Mouse (Mus musculus) hindbrain, embryonic 15.5 days (tissue): ENCODE results near the gene Chac1. TPM values are rescaled to one million over a fixed set of nuclear protein-coding genes. Genes with fewer than 3 reads are reported as not detected.
A peak's percentile ranks its signal among the peaks of the same experiment; 100 is the strongest.

Experiments used
- ATAC-seq: fragments of 200-750 bp; cut with Nextera tagmentation; 2 replicates; pipeline ENCODE4 v1.8.0; 2017; ENCODE audit warnings: low read depth, moderate number of reproducible peaks, moderate TSS enrichment; ENCODE audit not compliant: low FRiP score
- H3K27ac ChIP-seq: fragments of 300-500 bp; sonication (generic); replicated peaks from 2 replicates; pipeline ENCODE4 v1.5.1; 2015; ENCODE audit warnings: mild to moderate bottlenecking, inconsistent platforms
- H3K27me3 ChIP-seq: fragments of 300-500 bp; sonication (generic); 2 replicates; pipeline ENCODE4 v1.6.1; 2015; ENCODE audit warnings: control low read depth, inconsistent platforms
- H3K36me3 ChIP-seq: fragments of 300-500 bp; sonication (generic); 2 replicates; pipeline ENCODE4 v1.6.1; 2015; ENCODE audit warnings: control low read depth, inconsistent platforms
- H3K4me1 ChIP-seq: fragments of 300-500 bp; sonication (generic); replicated peaks from 2 replicates; pipeline ENCODE4 v1.6.1; 2015; ENCODE audit warnings: control low read depth, inconsistent platforms
- H3K4me2 ChIP-seq: fragments of 300-500 bp; sonication (generic); 2 replicates; pipeline ENCODE4 v1.6.1; 2015; ENCODE audit warnings: moderate library complexity, mild to moderate bottlenecking, inconsistent platforms
- H3K4me3 ChIP-seq: fragments of 300-500 bp; sonication (generic); 2 replicates; pipeline ENCODE4 v1.5.1; 2015; ENCODE audit warnings: mild to moderate bottlenecking, inconsistent platforms
- H3K9ac ChIP-seq: fragments of 300-500 bp; sonication (generic); 2 replicates; pipeline ENCODE4 v1.6.1; 2015; ENCODE audit warnings: inconsistent platforms
- H3K9me3 ChIP-seq: fragments of 300-500 bp; sonication (generic); 2 replicates; pipeline ENCODE4 v1.6.1; 2016; ENCODE audit warnings: control low read depth, inconsistent platforms
- WGBS: fragments of 180-500 bp; shearing (Covaris S2); methylation state at CpG from one replicate; pipeline ENCODE4 v1.1.7; 2015; 5-methylcytosine and 5-hydroxymethylcytosine counted together
- polyA plus RNA-seq: library from polyadenylated mRNA; unstranded; fragments of >200 nt; fragmentation: Nextera tagmentation; extraction: Ambion mirVana; gene quantifications from 2 replicates; pipeline ENCODE4 v1.2.1, GENCODE M21; 2015

The Chac1 gene
- polyA plus RNA-seq, 1 experiment from 2014 or later = 10.7 TPM

DNA sequence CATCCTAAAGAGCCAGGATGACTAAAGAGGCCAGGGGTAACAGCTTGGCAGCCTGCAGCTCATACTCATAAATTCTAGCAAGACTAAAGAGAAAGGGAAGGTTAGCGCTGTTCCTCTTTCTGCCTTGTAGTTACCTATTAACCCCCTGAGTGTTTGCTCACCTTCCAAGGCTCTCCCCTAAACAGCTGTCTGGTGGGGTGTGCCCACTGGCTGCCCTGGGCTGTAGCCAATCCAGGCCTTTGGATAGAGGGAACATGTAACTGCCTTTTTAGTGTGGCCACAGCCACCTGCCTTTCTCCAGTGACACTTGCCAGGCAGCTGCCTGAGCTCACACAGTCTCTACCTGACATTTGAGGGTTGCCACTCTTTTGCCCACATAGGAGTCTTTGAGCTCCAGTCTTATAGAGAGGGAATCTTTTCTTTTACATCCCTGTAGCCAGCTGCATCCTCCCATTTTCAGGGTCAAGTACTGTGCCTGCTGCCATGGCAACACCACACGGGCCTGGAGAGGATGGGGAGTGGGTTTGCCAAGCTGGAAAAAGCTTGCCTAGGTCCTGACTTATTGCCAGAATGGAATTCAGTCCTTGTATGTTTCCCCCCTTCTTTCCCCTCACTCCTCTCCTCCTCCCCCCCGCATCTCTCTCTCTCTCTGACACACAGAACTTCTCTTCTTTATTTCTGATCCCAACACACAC is 21.8 kb upstream of the Chac1 start:
- Histone ChIP-seq H3K27ac (no peak overlapping the region), H3K9me3 (no peaks in the 10 kb centered on the region), H3K4me2 (peak overlapping the region; percentile 96), H3K4me1 (peaks cover 51% of the 10 kb centered on the region), H3K4me3 (no peak overlapping the region), H3K27me3 (peaks cover 67% of the 10 kb centered on the region), H3K36me3 (no peaks in the 10 kb centered on the region), H3K9ac (no peak overlapping the region)
- 46% methylated on average over 3 of the region's 3 CpGs for WGBS
- no peak for ATAC-seq

DNA sequence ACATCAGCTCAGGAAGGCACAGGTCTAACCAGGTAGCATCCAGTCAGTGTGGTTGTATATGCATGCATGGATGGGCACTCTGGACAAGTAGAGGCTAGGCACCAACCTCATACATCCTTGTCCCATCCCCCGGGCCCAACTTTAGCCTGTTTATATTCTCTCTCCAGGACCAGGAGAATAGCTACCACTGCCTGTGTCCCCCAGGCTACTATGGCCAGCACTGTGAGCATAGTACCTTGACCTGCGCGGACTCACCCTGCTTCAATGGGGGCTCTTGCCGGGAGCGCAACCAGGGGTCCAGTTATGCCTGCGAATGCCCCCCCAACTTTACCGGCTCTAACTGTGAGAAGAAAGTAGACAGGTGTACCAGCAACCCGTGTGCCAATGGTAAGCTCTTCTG is 20.2 kb upstream of the Chac1 start:
- no peak overlapping the region for H3K4me3 ChIP-seq
- no peaks in the 10 kb centered on the region for H3K9me3 ChIP-seq
- H3K9ac ChIP-seq = no peak overlapping the region
- no peak overlapping the region for H3K4me2 ChIP-seq
- no peak for ATAC-seq
- peaks cover 59% of the 10 kb centered on the region for H3K27me3 ChIP-seq
- no peak overlapping the region for H3K27ac ChIP-seq
- H3K36me3 ChIP-seq = no peaks in the 10 kb centered on the region
- H3K4me1 ChIP-seq = peaks cover 36% of the 10 kb centered on the region
- WGBS = 95% methylated on average over 8 of the region's 8 CpGs

DNA sequence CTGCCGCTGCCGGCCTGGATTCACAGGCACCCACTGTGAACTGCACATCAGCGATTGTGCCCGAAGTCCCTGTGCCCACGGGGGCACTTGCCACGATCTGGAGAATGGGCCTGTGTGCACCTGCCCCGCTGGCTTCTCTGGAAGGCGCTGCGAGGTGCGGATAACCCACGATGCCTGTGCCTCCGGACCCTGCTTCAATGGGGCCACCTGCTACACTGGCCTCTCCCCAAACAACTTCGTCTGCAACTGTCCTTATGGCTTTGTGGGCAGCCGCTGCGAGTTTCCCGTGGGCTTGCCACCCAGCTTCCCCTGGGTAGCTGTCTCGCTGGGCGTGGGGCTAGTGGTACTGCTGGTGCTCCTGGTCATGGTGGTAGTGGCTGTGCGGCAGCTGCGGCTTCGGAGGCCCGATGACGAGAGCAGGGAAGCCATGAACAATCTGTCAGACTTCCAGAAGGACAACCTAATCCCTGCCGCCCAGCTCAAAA is 18.8 kb upstream of the Chac1 start:
- Histone ChIP-seq H3K4me2 (no peak overlapping the region), H3K4me3 (no peak overlapping the region)
- WGBS = 67% methylated on average over 24 of the region's 24 CpGs

GRCm38 (mm10) chr2:119334135-119334534 is 16.9 kb upstream of the Chac1 start:
- Histone ChIP-seq H3K4me2 (no peak overlapping the region), H3K36me3 (no peaks in the 10 kb centered on the region), H3K27me3 (peaks cover 35% of the 10 kb centered on the region), H3K4me1 (peaks cover 11% of the 10 kb centered on the region), H3K27ac (no peak overlapping the region), H3K9me3 (no peaks in the 10 kb centered on the region), H3K9ac (no peak overlapping the region), H3K4me3 (no peak overlapping the region)
- 69% methylated on average over 1 of the region's 1 CpGs for WGBS
- no peak for ATAC-seq

More for the DNA sequence above, 18.8 kb upstream of the Chac1 start:
- Histone ChIP-seq H3K4me1 (peaks cover 23% of the 10 kb centered on the region), H3K27me3 (peaks cover 52% of the 10 kb centered on the region), H3K36me3 (no peaks in the 10 kb centered on the region), H3K27ac (no peak overlapping the region), H3K9ac (no peak overlapping the region), H3K9me3 (no peaks in the 10 kb centered on the region)
- no peak for ATAC-seq

GRCm38 (mm10) chr2:119334964-119335525 is 16.0 kb upstream of the Chac1 start:
- Histone ChIP-seq H3K9ac (no peak overlapping the region), H3K27me3 (peaks cover 29% of the 10 kb centered on the region), H3K9me3 (no peaks in the 10 kb centered on the region), H3K4me2 (no peak overlapping the region), H3K36me3 (no peaks in the 10 kb centered on the region), H3K4me3 (no peak overlapping the region), H3K27ac (no peak overlapping the region), H3K4me1 (peaks cover 6% of the 10 kb centered on the region)
- ATAC-seq = no peak
- WGBS = 71% methylated on average over 7 of the region's 7 CpGs

DNA sequence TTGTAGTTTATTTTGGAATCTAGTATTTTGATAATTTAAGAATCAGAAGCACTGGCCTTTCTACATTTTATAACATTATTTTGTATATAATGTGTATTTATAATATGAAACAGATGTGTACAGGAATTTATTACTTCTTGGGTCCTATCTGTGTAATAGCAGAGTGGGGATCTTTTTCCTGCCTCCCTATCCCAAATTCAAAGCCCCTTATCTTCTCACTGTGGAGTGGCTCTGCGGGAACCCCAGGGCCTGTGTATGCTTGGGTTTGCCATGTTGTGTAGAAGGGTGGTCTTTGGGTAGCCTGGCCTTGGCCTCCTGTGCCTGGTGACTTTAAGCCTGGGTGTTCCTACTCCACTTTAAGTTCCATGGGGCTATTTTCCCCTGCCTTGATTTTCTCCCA is 15.5 kb upstream of the Chac1 start:
- WGBS = 91% methylated on average over 1 of the region's 1 CpGs
- no peak for ATAC-seq
- H3K4me1 ChIP-seq = peaks cover 6% of the 10 kb centered on the region
- H3K27me3 ChIP-seq = peaks cover 24% of the 10 kb centered on the region
- no peak overlapping the region for H3K4me3 ChIP-seq
- no peak overlapping the region for H3K4me2 ChIP-seq
- H3K36me3 ChIP-seq = no peaks in the 10 kb centered on the region
- H3K9me3 ChIP-seq = no peaks in the 10 kb centered on the region
- no peak overlapping the region for H3K27ac ChIP-seq
- H3K9ac ChIP-seq = no peak overlapping the region

DNA sequence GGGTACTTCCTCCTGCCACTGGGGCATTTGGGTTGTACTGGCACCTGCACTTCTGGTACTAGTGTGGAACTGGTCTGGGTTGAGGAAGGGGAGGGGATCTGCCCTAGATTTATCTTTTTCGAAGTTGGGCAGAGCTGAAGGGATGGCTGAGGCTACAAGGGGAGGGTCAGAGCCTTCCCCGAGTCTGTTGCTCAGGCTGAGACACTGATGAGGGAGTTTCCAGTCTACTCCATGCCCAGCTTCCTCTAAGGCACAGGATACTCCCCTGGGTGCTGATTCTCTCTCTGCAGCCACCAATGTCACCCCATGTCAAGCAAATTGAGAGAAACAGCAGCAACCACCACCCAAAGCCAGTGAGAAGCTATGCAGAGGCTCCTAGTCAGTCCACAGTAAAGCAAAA is 15.0 kb upstream of the Chac1 start:
- no peak overlapping the region for H3K4me3 ChIP-seq
- no peak overlapping the region for H3K9ac ChIP-seq
- H3K9me3 ChIP-seq = no peaks in the 10 kb centered on the region
- peaks cover 19% of the 10 kb centered on the region for H3K27me3 ChIP-seq
- H3K36me3 ChIP-seq = no peaks in the 10 kb centered on the region
- H3K4me2 ChIP-seq = no peak overlapping the region
- WGBS = 78% methylated on average over 2 of the region's 2 CpGs
- no peak for ATAC-seq
- peaks cover 6% of the 10 kb centered on the region for H3K4me1 ChIP-seq
- no peak overlapping the region for H3K27ac ChIP-seq

DNA sequence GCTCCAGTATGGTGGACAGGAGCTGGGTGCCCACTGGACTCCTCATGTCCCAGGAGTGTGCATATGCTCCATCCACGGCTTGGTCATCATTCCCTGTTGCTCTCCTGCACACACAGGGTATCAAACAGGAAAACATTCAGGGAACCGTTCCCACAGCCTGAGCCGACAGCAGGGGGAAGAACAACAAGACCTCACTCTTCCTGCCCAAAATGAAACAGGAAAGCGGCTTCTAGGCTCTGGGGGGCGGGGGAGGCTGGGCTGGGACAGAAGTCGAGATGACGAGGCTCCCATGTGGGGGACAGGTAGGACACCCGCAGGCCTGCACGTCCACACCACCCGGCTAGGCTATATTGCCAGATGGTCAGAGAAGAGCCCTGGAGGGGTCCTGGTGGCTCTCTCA is 14.6 kb upstream of the Chac1 start:
- 71% methylated on average over 10 of the region's 10 CpGs for WGBS
- Histone ChIP-seq H3K36me3 (no peaks in the 10 kb centered on the region), H3K4me3 (no peak overlapping the region), H3K27ac (0 out of 2 replicates have a peak overlapping the region, but pooled peaks have one; percentile 70), H3K4me2 (no peak overlapping the region), H3K27me3 (peaks cover 14% of the 10 kb centered on the region), H3K9ac (no peak overlapping the region), H3K9me3 (no peaks in the 10 kb centered on the region), H3K4me1 (peaks cover 6% of the 10 kb centered on the region)
- no peak for ATAC-seq

DNA sequence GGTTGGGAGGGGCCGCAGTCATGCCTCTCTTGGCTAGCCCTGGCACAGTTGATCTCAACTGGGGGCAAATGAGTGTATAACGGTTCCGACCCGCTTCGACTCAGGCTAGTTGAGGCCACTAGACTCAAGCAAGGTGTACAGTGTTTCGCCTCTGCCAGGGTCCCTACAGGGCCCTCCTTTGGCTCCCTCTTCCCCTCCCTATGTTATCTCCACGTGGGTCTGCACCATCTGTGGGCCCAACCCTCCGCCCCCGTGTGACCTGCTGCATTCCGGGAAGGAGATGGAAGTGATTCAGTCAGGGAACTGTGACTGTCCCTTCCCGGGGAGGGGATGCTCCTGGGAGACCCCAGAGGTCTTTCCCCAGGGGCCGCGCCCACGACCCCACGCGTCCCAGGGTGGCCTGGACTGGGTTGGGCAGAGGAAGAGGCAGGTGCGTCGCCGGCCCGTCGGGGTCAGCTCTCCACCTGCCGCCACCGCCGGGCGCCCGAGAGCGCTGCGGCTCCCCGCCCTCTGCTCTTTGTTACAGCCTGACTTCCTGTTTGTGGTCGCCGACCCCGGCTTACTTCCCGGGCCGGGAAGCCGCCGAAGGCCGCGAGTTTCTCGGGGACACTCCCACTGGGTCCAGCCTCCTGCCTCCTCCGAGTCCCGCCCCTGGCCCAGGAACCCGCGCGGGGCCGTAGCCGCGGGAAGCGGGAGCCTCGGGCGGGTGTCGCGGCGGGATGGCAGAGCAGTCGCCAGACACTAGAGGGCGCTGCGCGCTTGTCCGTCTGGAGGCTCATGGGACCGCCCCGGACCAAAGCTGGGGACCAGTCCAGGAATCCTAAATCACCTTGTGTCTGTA is 13.4 kb upstream of the Chac1 start:
- Histone ChIP-seq H3K36me3 (no peaks in the 10 kb centered on the region), H3K4me2 (peak overlapping the region; percentile 89), H3K4me3 (peak overlapping the region; percentile 53), H3K4me1 (peaks cover 6% of the 10 kb centered on the region), H3K9me3 (no peaks in the 10 kb centered on the region), H3K9ac (peak overlapping the region; percentile 72), H3K27me3 (peaks cover 5% of the 10 kb centered on the region; the same call in 1 of the 2 replicates), H3K27ac (peak overlapping the region; percentile 70)
- peak; percentile 85 for ATAC-seq
- 8% methylated on average over 59 of the region's 60 CpGs for WGBS

DNA sequence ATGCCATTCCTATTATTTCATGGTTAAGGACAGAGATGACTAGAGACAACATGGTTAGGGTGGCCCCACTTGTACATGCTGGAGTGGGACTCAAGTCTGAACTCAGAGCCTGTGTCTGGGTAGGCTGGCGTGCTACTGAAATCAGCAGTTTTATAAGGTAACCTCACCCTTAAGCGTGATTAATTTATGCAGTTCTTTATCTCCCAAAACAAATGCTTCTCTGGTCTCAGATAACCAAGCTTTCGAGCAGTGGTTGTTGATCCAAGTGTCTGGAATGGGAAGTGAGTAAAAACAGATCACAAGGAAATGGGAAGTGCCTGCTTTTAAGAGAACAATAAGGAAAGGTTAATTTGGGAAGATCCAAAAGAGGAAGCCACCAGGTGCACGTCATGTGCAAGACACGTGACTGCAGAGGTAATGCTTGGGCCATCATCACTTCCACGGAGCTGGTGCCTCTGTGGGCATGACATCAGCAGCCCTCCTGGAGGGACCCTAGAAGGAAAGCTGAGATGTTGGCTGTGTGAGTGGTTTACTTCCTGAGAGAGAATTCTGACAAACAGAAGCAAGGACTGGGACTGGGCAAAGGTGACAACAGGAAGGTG is 6.4 kb upstream of the Chac1 start:
- Histone ChIP-seq H3K4me2 (no peak overlapping the region), H3K27me3 (no peaks in the 10 kb centered on the region), H3K27ac (no peak overlapping the region), H3K4me3 (no peak overlapping the region), H3K36me3 (no peaks in the 10 kb centered on the region), H3K9ac (no peak overlapping the region), H3K9me3 (no peaks in the 10 kb centered on the region), H3K4me1 (no peaks in the 10 kb centered on the region)
- ATAC-seq = no peak
- 63% methylated on average over 6 of the region's 6 CpGs for WGBS

DNA sequence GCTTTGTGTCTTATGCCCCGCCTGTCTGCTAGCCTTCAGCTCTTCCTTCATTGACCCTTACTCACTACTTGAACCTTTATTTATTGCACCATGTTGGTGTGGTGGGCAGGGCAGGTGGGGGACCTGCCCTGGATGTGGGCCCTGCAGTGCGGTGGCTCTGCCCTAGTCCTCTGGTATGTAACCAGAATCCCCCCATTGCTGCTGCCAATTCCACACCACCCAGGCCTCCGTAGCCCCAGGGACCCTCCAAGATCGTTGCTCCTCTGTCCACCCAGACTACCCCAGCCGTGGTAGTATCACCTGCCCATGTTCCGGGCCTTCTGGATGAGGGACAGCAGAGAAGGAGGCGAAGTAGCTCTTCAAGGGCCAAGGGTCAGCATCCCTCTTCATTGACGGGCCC is 2.7 kb downstream of the Chac1 start:
- Histone ChIP-seq H3K36me3 (peaks cover 18% of the 10 kb centered on the region; the same call in 1 of the 2 replicates), H3K27me3 (peaks cover 3% of the 10 kb centered on the region; the same call in 1 of the 2 replicates), H3K4me3 (no peak overlapping the region), H3K27ac (no peak overlapping the region), H3K4me1 (peaks cover 13% of the 10 kb centered on the region), H3K4me2 (no peak overlapping the region), H3K9me3 (no peaks in the 10 kb centered on the region), H3K9ac (no peak overlapping the region)
- ATAC-seq = no peak
- WGBS = 84% methylated on average over 8 of the region's 8 CpGs
